Mouse (Mus musculus): ENCODE data around the gene Gm595. TPM values are rescaled to one million over a fixed set of nuclear protein-coding genes. Genes with fewer than 3 reads are reported as not detected.

The Gm595 gene
- not detected in 2 replicates for polyA plus RNA-seq (2015; fragmentation: Nextera tagmentation; extraction: Ambion mirVana)

DNA sequence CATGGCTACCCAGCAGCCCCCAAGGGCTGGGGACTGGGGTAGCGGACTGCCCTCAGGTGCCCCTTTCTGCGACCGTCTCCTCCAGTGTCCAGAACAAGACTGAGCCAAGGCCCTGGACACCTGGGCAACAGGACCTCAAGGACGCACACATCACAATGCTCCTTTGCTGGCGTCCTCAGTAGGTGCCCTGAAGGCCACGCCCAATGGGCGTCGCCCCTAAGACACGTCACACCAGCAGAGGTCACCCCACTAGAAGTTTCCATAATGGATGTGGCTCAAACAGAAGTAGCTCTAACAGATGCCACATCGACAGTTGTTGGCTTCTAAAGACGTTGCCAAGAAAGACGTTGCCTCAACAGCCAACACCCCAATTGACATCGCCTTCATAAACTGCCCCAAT is at the start of gene Gm595:
Gene Gm595 (minus strand): TSS at position 101 of the 400 bp plus-strand sequence.
- Histone ChIP-seq H3K9me3 (replicated peaks) (no peaks in the 10 kb centered on the region), H3K4me3 (replicated peaks) (no peak within 1 kb of the TSS), H3K4me2 (no peak within 1 kb of the TSS), H3K36me3 (no peaks in the 10 kb centered on the region), H3K27ac (replicated peaks) (no peak within 1 kb of the TSS), H3K4me1 (no peaks in the 10 kb centered on the region), H3K9ac (replicated peaks) (no peak within 1 kb of the TSS), H3K27me3 (replicated peaks) (no peaks in the 10 kb centered on the region)
- WGBS, result 91% methylated on average over 13 of the region's 13 CpGs
- ATAC-seq (ENCODE audit: low FRiP score), result no peak

DNA sequence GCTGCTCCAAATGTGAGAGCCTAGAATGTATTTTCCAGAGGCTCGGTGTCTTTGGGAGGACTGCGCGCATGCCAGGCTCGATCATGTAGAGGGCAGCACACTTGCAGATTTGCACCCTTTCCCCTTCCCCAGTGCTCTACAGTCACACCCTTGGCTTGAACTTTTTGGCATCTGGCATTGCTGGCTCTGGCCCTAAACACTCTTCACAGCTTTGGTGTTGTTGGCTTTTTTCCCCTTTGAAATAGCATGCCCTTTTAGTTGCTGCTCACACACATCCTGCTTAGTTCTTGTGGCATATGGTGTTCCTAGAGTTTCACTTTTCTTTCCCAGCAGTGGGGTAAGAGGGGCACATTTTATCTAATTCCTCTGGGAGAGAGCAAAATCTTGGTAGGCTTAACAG is 30.9 kb upstream of the Gm595 start:
- no peak overlapping the region for H3K27ac ChIP-seq (replicated peaks)
- H3K36me3 ChIP-seq, result no peaks in the 10 kb centered on the region
- WGBS, result 90% methylated on average over 4 of the region's 4 CpGs
- no peaks in the 10 kb centered on the region for H3K27me3 ChIP-seq (replicated peaks)
- H3K4me1 ChIP-seq, result no peaks in the 10 kb centered on the region
- no peak overlapping the region for H3K4me3 ChIP-seq (replicated peaks)
- H3K9ac ChIP-seq (replicated peaks), result no peak overlapping the region
- no peaks in the 10 kb centered on the region for H3K9me3 ChIP-seq (replicated peaks)
- no peak overlapping the region for H3K4me2 ChIP-seq
- ATAC-seq (ENCODE audit: low FRiP score), result no peak

DNA sequence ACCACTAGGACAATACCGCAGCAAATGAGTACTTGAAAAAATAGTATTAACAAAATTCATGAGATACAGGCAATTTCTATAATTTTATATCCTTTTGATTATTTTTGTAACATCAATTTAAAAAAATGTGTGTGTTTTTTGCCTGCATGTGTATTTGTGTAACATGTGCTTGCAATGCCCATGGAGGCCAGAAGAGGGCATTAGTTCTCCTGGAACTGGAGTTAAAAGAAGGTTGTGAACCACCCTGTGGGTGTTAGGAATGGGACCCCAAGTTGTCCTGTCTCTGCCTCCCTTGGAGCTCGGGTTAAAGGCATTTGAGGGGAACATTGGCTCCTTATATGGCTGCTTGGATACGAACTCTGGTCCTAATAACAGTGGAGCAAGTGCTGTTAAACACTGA is 26.2 kb upstream of the Gm595 start:
- H3K4me2 ChIP-seq, result no peak overlapping the region
- no peak overlapping the region for H3K9ac ChIP-seq (replicated peaks)
- WGBS, result 80% methylated on average over 3 of the region's 3 CpGs
- no peak for ATAC-seq (ENCODE audit: low FRiP score)
- H3K36me3 ChIP-seq, result no peaks in the 10 kb centered on the region
- H3K9me3 ChIP-seq (replicated peaks), result no peaks in the 10 kb centered on the region
- no peaks in the 10 kb centered on the region for H3K27me3 ChIP-seq (replicated peaks)
- no peaks in the 10 kb centered on the region for H3K4me1 ChIP-seq
- no peak overlapping the region for H3K27ac ChIP-seq (replicated peaks)
- H3K4me3 ChIP-seq (replicated peaks), result no peak overlapping the region

DNA sequence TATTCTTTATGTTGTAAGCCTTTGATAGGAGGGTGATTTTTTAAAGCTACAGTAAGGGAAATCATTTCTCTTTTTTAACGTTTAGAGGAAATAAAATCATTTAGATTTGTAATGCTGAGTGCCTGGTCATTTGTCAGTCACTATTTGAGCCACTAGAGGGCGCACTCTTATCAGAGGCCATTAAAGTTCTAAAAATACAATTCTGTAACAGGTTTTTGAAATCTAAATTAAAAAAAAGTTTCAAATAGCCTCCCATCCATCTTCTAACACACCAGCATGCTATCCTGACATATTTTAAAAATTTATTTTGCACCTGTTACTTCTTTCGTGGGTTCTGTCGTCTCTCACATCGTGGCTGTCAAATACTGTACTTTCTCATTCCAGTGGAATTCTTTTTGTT is 22.0 kb upstream of the Gm595 start:
- Histone ChIP-seq H3K9me3 (replicated peaks) (no peaks in the 10 kb centered on the region), H3K4me2 (no peak overlapping the region), H3K4me1 (no peaks in the 10 kb centered on the region), H3K27ac (replicated peaks) (no peak overlapping the region), H3K36me3 (no peaks in the 10 kb centered on the region), H3K9ac (replicated peaks) (no peak overlapping the region), H3K27me3 (replicated peaks) (no peaks in the 10 kb centered on the region), H3K4me3 (replicated peaks) (no peak overlapping the region)
- 53% methylated on average over 5 of the region's 5 CpGs for WGBS
- ATAC-seq (ENCODE audit: low FRiP score), result no peak

DNA sequence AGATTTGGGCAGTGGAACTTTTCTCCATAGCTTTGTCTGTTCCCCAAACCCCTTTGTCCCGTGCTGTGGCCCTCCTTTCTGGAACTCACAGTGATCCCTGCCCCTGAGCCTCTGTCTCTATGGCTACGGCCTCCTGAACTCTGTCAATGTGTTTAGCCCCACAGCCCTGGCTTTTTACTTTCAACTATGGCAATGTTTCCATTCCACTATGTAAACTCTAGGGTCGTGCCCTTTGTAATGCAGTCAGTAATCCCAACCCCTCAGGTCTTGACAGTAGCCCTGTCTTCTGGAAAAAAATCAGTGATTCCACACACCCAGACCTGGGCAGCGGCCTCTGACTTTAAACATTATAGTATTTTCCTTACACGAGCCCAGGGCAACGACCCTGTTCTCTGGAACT is 19.3 kb upstream of the Gm595 start:
- Histone ChIP-seq H3K9ac (replicated peaks) (no peak overlapping the region), H3K4me2 (no peak overlapping the region), H3K4me1 (no peaks in the 10 kb centered on the region), H3K9me3 (replicated peaks) (no peaks in the 10 kb centered on the region), H3K27ac (replicated peaks) (no peak overlapping the region), H3K4me3 (replicated peaks) (no peak overlapping the region), H3K27me3 (replicated peaks) (no peaks in the 10 kb centered on the region), H3K36me3 (no peaks in the 10 kb centered on the region)
- 41% methylated on average over 6 of the region's 6 CpGs for WGBS
- no peak for ATAC-seq (ENCODE audit: low FRiP score)

DNA sequence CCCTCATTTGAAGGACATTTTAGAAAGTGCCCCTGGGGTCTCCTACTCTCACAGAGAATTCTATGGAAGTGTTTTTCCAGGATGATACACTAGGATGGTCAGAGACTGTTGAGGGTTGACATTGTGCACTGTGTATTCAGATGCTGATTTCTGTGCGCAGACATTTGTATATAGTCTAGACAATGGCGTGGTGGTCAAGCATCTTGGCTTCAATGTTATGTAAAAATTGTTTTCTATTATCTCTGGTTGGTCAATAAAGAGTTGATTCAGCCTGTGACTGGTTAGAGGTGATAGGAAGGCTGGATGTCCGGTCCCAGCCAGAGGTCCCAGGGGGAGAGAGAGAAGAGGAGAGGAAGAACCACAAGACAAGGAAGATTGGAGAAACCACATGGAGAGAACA is 16.4 kb upstream of the Gm595 start:
- H3K4me1 ChIP-seq, result no peaks in the 10 kb centered on the region
- no peak overlapping the region for H3K27ac ChIP-seq (replicated peaks)
- no peak for ATAC-seq (ENCODE audit: low FRiP score)
- H3K4me3 ChIP-seq (replicated peaks), result no peak overlapping the region
- no peaks in the 10 kb centered on the region for H3K27me3 ChIP-seq (replicated peaks)
- WGBS, result 84% methylated on average over 3 of the region's 3 CpGs
- H3K4me2 ChIP-seq, result no peak overlapping the region
- H3K9ac ChIP-seq (replicated peaks), result no peak overlapping the region
- no peaks in the 10 kb centered on the region for H3K9me3 ChIP-seq (replicated peaks)
- H3K36me3 ChIP-seq, result no peaks in the 10 kb centered on the region

DNA sequence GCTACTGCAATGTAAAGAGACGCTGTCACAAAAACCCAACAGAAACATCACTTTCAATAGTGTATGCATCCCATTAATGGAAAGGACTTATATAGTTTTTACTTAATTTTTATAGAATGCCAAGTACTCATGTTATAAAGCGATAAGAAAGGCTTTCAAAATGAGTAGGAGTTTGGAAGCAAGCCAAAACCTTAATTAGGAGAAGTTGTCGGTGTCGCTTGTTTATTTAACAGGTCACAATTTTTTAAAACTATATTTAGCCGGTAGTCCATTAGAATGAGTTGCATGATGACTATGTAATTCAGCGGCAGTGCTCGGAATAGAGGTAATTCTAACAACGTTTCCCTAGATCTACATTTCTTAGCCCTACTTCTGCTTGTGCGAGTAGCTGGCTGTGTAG is 12.7 kb upstream of the Gm595 start:
- Histone ChIP-seq H3K27ac (replicated peaks) (no peak overlapping the region), H3K36me3 (no peaks in the 10 kb centered on the region), H3K9me3 (replicated peaks) (no peaks in the 10 kb centered on the region), H3K9ac (replicated peaks) (no peak overlapping the region), H3K4me1 (no peaks in the 10 kb centered on the region), H3K4me2 (no peak overlapping the region), H3K4me3 (replicated peaks) (no peak overlapping the region), H3K27me3 (replicated peaks) (no peaks in the 10 kb centered on the region)
- 91% methylated on average over 9 of the region's 9 CpGs for WGBS
- no peak for ATAC-seq (ENCODE audit: low FRiP score)

DNA sequence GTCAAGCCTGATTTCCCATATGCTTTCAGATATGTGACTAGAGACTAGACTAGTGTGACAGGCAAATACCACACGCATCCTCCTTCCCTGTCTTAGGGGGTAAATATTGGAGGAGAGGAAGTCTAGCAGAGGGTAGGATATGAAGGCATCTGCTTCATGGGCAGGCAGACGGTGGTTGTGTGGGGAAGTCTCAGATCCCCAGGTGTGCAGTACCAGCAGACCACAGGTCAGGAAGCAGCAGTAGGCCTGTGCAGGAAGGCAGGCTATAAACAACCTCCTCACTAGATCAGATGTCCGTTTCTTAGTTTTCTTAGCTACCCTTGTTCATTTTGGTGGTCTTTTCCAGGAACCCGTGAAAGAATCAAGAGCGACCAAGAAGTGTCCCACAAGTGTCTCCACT is 7.1 kb upstream of the Gm595 start:
- 92% methylated on average over 5 of the region's 5 CpGs for WGBS
- H3K9me3 ChIP-seq (replicated peaks), result no peaks in the 10 kb centered on the region
- no peak overlapping the region for H3K4me2 ChIP-seq
- H3K27ac ChIP-seq (replicated peaks), result no peak overlapping the region
- no peak overlapping the region for H3K4me3 ChIP-seq (replicated peaks)
- no peaks in the 10 kb centered on the region for H3K4me1 ChIP-seq
- no peak overlapping the region for H3K9ac ChIP-seq (replicated peaks)
- no peak for ATAC-seq (ENCODE audit: low FRiP score)
- no peaks in the 10 kb centered on the region for H3K36me3 ChIP-seq
- no peaks in the 10 kb centered on the region for H3K27me3 ChIP-seq (replicated peaks)

Other genes starting within 250 kb of the Gm595 start
- gene Gpr119, start 203.2 kb downstream of the Gm595 start, polyA plus RNA-seq (2015; fragmentation: Nextera tagmentation; extraction: Ambion mirVana), result 0.09 TPM in 1 of 2 replicates, not detected in the other
- gene Rbmx2, start 182.7 kb downstream of the Gm595 start, polyA plus RNA-seq (2015; fragmentation: Nextera tagmentation; extraction: Ambion mirVana), result 19.9 and 20.7 TPM in 2 replicates